Mouse (Mus musculus): ENCODE measurements around the gene Tex101.
"Not testable (repeated sequence)": the region's sequence is repeated elsewhere in the genome, so short reads cannot be mapped to it uniquely, and the experiment has no call there.

DNA sequence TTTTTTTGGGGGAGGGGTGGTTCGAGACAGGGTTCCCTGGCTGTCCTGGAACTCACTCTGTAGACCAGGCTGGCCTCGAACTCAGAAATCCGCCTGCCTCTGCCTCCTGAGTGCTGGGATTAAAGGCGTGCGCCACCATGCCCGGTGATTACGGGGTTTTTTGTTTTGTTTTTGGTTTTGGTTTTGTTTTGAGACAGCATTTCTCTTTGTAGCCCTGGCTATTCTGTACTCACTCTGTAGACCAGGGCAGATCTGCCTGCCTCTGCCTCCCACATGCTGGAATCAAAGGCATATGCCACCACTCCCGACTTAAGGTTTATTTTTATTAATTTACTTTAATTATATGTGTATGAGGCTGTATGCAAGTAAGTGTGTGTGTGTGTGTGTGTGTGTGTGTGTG, 58.1 kb downstream of the Tex101 start:
- TF ChIP-seq POLR2A, CTCF (IDR thresholded peaks at IDR 0.05; ENCODE audit: insufficient read depth, low read depth, low read length): not testable (repeated sequence)

All from olfactory bulb, adult 2 months (tissue).